Mouse (Mus musculus): ENCODE measurements around the gene Mecom. TPM values are rescaled to one million over a fixed set of nuclear protein-coding genes. Genes with fewer than 3 reads are reported as not detected.

Gene Mecom
- polyA plus RNA-seq, 1 experiment: 1.8 TPM

- H3K4me2 ChIP-seq (ENCODE audit: low read depth): no peak overlapping the region
- peaks cover 40% of the 10 kb centered on the region for H3K27me3 ChIP-seq (ENCODE audit: control insufficient read depth, insufficient read depth, insufficient read length)
- TF ChIP-seq MYOG (IDR thresholded peaks at IDR 0.05; ENCODE audit: control insufficient read depth in 1 of 3, insufficient read depth in 1 of 3, insufficient read length in 2 of 3, low read depth in 2 of 3) (no peak), SRF (IDR thresholded peaks at IDR 0.05; ENCODE audit: control insufficient read depth, insufficient read length, low read depth) (no peak), CEBPB (IDR thresholded peaks at IDR 0.05; ENCODE audit: insufficient read depth, poor library complexity, severe bottlenecking) (no peak), USF1 (IDR thresholded peaks at IDR 0.05; ENCODE audit: low read depth) (no peak), MAX (IDR thresholded peaks at IDR 0.05; ENCODE audit: low read depth) (no peak), MYOD1 (IDR thresholded peaks at IDR 0.05; ENCODE audit: control insufficient read depth in 1 of 3, insufficient read length in 2 of 3, low read depth in 2 of 3) (no peak), TCF3 (IDR thresholded peaks at IDR 0.05; ENCODE audit: insufficient read length, low read depth) (no peak), TCF12 (IDR thresholded peaks at IDR 0.05; ENCODE audit: insufficient read depth, poor library complexity, severe bottlenecking) (no peak), POLR2AphosphoS2 (IDR thresholded peaks at IDR 0.05; ENCODE audit: insufficient read length, low read depth) (no peak), REST (IDR thresholded peaks at IDR 0.05; ENCODE audit: insufficient read depth, insufficient read length) (no peak), POLR2A (IDR thresholded peaks at IDR 0.05; ENCODE audit: insufficient read length, low read depth) (no peak)
These were observed 36.0 kb downstream of the Mecom start for GRCm38 (mm10) chr3:30511796-30512195.

GRCm38 (mm10) chr3:30511062-30511640 is 36.7 kb downstream of the Mecom start:
- Histone ChIP-seq H3K4me3 (no peak overlapping the region), H3K27me3 (ENCODE audit: control insufficient read depth, insufficient read depth, insufficient read length) (peaks cover 40% of the 10 kb centered on the region), H3K79me2 (ENCODE audit: control insufficient read depth, insufficient read depth) (no peaks in the 10 kb centered on the region), H3ac (ENCODE audit: control insufficient read depth, insufficient read length) (no peak overlapping the region), H3K4me2 (ENCODE audit: low read depth) (no peak overlapping the region), H3K36me3 (ENCODE audit: control insufficient read depth, insufficient read depth) (no peaks in the 10 kb centered on the region)
- TF ChIP-seq POLR2A (IDR thresholded peaks at IDR 0.05; ENCODE audit: insufficient read length, low read depth): no peak
- no peak for TF ChIP-seq REST (IDR thresholded peaks at IDR 0.05; ENCODE audit: insufficient read depth, insufficient read length)
- TF ChIP-seq CEBPB (IDR thresholded peaks at IDR 0.05; ENCODE audit: insufficient read depth, poor library complexity, severe bottlenecking): no peak
- no peak for TF ChIP-seq MAX (IDR thresholded peaks at IDR 0.05; ENCODE audit: low read depth)
- TF ChIP-seq MYOD1 (IDR thresholded peaks at IDR 0.05; ENCODE audit: control insufficient read depth in 1 of 3, insufficient read length in 2 of 3, low read depth in 2 of 3): no peak
- TF ChIP-seq E2F4 (IDR thresholded peaks at IDR 0.05; ENCODE audit: insufficient read depth): no peak
- TF ChIP-seq TCF3 (IDR thresholded peaks at IDR 0.05; ENCODE audit: insufficient read length, low read depth): no peak
- TF ChIP-seq POLR2AphosphoS2 (IDR thresholded peaks at IDR 0.05; ENCODE audit: insufficient read length, low read depth): no peak
- no peak for TF ChIP-seq USF1 (IDR thresholded peaks at IDR 0.05; ENCODE audit: low read depth)
- no peak for TF ChIP-seq MYOG (IDR thresholded peaks at IDR 0.05; ENCODE audit: control insufficient read depth in 1 of 3, insufficient read depth in 1 of 3, insufficient read length in 2 of 3, low read depth in 2 of 3)
- TF ChIP-seq TCF12 (IDR thresholded peaks at IDR 0.05; ENCODE audit: insufficient read depth, poor library complexity, severe bottlenecking): no peak
- TF ChIP-seq SRF (IDR thresholded peaks at IDR 0.05; ENCODE audit: control insufficient read depth, insufficient read length, low read depth): no peak

More at GRCm38 (mm10) chr3:30511796-30512195, 36.0 kb downstream of the Mecom start:
- Histone ChIP-seq H3K4me3 (no peak overlapping the region), H3K36me3 (ENCODE audit: control insufficient read depth, insufficient read depth) (no peaks in the 10 kb centered on the region), H3ac (ENCODE audit: control insufficient read depth, insufficient read length) (no peak overlapping the region), H3K79me2 (ENCODE audit: control insufficient read depth, insufficient read depth) (no peaks in the 10 kb centered on the region)

- Histone ChIP-seq H3ac (ENCODE audit: control insufficient read depth, insufficient read length) (no peak overlapping the region), H3K79me2 (ENCODE audit: control insufficient read depth, insufficient read depth) (no peaks in the 10 kb centered on the region), H3K4me3 (no peak overlapping the region), H3K4me2 (ENCODE audit: low read depth) (no peak overlapping the region), H3K27me3 (ENCODE audit: control insufficient read depth, insufficient read depth, insufficient read length) (peaks cover 39% of the 10 kb centered on the region), H3K36me3 (ENCODE audit: control insufficient read depth, insufficient read depth) (no peaks in the 10 kb centered on the region)
- TF ChIP-seq CEBPB (IDR thresholded peaks at IDR 0.05; ENCODE audit: insufficient read depth, poor library complexity, severe bottlenecking): no peak
These were observed 37.2 kb downstream of the Mecom start for GRCm38 (mm10) chr3:30510646-30511045.

- Histone ChIP-seq H3K36me3 (ENCODE audit: control insufficient read depth, insufficient read depth) (no peaks in the 10 kb centered on the region), H3K4me2 (ENCODE audit: low read depth) (peak overlapping the region; percentile 76), H3K79me2 (ENCODE audit: control insufficient read depth, insufficient read depth) (no peaks in the 10 kb centered on the region), H3ac (ENCODE audit: control insufficient read depth, insufficient read length) (no peak overlapping the region), H3K27me3 (ENCODE audit: control insufficient read depth, insufficient read depth, insufficient read length) (peaks cover 34% of the 10 kb centered on the region), H3K4me3 (peak overlapping the region; percentile 37)
- TF ChIP-seq MAX (IDR thresholded peaks at IDR 0.05; ENCODE audit: low read depth) (no peak), TCF12 (IDR thresholded peaks at IDR 0.05; ENCODE audit: insufficient read depth, poor library complexity, severe bottlenecking) (no peak), REST (IDR thresholded peaks at IDR 0.05; ENCODE audit: insufficient read depth, insufficient read length) (no peak), MYOD1 (IDR thresholded peaks at IDR 0.05; ENCODE audit: control insufficient read depth in 1 of 3, insufficient read length in 2 of 3, low read depth in 2 of 3) (no peak), CEBPB (IDR thresholded peaks at IDR 0.05; ENCODE audit: insufficient read depth, poor library complexity, severe bottlenecking) (no peak), USF1 (IDR thresholded peaks at IDR 0.05; ENCODE audit: low read depth) (no peak), POLR2AphosphoS2 (IDR thresholded peaks at IDR 0.05; ENCODE audit: insufficient read length, low read depth) (no peak)
These were observed 37.7 kb downstream of the Mecom start for GRCm38 (mm10) chr3:30510105-30510504.
